Mouse (Mus musculus) splenic B cell, adult 2 months (primary cell): Measurements from ENCODE around the gene Sorcs2.

Experiments used
- DNase-seq: peaks from one replicate; pipeline ENCODE4 v3.0.0-alpha.2; 2011; ENCODE audit warnings: low read depth, low spot score
- H3K27me3 ChIP-seq: 2 replicates; pipeline ENCODE4 v1.6.1; 2012; ENCODE audit warnings: mild to moderate bottlenecking, low read length, moderate library complexity, mixed read lengths; ENCODE audit not compliant: control insufficient read depth, poor library complexity, insufficient read depth, severe bottlenecking
- H3K36me3 ChIP-seq: 2 replicates; pipeline ENCODE4 v1.6.1; 2012; ENCODE audit warnings: mild to moderate bottlenecking, low read length, moderate library complexity, mixed read lengths; ENCODE audit not compliant: control insufficient read depth, poor library complexity, insufficient read depth, severe bottlenecking

Sorcs2 gene

GRCm38 (mm10) chr5:36223787-36224186, 174.2 kb downstream of the Sorcs2 start:
- Histone ChIP-seq H3K36me3 (no peaks in the 10 kb centered on the region), H3K27me3 (no peaks in the 10 kb centered on the region)
- DNase-seq, result peak; percentile 50

GRCm38 (mm10) chr5:36220626-36221025, 177.3 kb downstream of the Sorcs2 start:
- no peak for DNase-seq
- H3K36me3 ChIP-seq, result no peaks in the 10 kb centered on the region
- H3K27me3 ChIP-seq, result no peaks in the 10 kb centered on the region

DNA sequence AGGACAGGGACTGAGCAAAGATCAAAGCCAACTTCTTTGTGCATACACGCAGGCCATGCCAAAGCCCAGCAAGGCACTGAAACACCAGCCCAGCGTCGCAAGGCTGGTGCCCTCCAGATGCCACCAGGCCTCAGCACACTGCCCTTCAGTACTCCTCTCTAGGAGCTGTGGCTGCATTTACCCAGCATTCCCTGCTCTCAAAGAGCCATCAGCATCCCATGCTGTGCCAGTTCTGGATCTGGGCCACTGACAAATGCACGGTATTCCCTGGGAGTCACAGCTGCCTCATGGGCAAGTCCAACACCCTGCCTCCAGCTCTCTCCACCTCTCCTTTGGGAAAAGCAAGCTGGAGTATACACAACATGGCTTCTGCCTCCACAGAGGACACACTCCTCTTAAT, 177.8 kb downstream of the Sorcs2 start:
- no peaks in the 10 kb centered on the region for H3K27me3 ChIP-seq
- no peaks in the 10 kb centered on the region for H3K36me3 ChIP-seq
- no peak for DNase-seq

GRCm38 (mm10) chr5:36213310-36213709, 184.6 kb downstream of the Sorcs2 start:
- H3K36me3 ChIP-seq, result no peaks in the 10 kb centered on the region
- no peak for DNase-seq

GRCm38 (mm10) chr5:36208803-36209202, 189.1 kb downstream of the Sorcs2 start:
- H3K36me3 ChIP-seq, result no peaks in the 10 kb centered on the region
- no peak for DNase-seq

More at GRCm38 (mm10) chr5:36213310-36213709, 184.6 kb downstream of the Sorcs2 start:
- H3K27me3 ChIP-seq, result no peaks in the 10 kb centered on the region

DNA sequence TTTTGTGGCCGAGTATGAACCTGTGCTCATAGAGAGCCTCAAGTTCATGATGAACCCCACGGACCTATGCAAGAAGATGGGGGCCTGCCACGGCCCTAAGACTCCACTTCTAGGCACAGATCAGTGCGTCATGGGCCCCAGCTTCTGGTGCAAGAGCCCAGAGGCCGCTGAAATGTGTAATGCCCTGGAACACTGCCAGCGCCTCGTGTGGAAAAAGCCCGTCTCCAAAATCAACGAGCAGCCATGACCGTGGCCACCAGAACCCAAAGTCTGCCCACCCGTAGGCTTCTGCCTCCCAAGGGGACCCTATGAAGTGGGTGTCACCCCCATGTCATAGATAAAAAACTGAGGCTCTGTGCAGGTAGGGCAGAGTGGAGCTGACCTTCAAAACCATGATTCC, 192.5 kb downstream of the Sorcs2 start:
- H3K27me3 ChIP-seq, result no peaks in the 10 kb centered on the region
- H3K36me3 ChIP-seq, result no peaks in the 10 kb centered on the region
- no peak for DNase-seq

More at GRCm38 (mm10) chr5:36208803-36209202, 189.1 kb downstream of the Sorcs2 start:
- H3K27me3 ChIP-seq, result no peaks in the 10 kb centered on the region

- H3K36me3 ChIP-seq, result no peaks in the 10 kb centered on the region
- DNase-seq, result no peak
- no peaks in the 10 kb centered on the region for H3K27me3 ChIP-seq
Observed at GRCm38 (mm10) chr5:36203916-36204315, 194.0 kb downstream of the Sorcs2 start, which contains the start of gene Psapl1. Psapl1 (plus strand) TSS chr5:36204021.

DNA sequence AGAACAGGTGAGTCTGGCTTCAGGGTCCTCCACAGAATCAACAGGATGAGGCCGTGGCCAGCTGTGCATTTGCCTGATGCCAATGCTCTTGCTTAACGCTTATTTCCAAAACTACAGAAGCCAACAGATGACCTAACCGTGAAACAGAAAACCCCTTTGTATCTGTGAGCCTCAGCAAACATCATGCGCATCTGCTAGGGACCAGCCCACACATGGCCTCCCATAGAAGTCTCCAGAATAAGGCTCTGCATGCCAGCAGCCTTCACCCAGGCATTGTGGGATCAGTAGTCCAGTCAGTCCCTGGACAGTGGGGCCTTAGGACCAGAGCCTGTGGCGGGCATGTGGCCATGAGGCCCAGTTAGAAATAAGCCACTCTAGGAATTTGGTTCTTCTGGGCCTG, 194.5 kb downstream of the Sorcs2 start:
- no peaks in the 10 kb centered on the region for H3K27me3 ChIP-seq
- no peak for DNase-seq
- no peaks in the 10 kb centered on the region for H3K36me3 ChIP-seq

GRCm38 (mm10) chr5:36202781-36203180, 195.2 kb downstream of the Sorcs2 start:
- Histone ChIP-seq H3K36me3 (no peaks in the 10 kb centered on the region), H3K27me3 (no peaks in the 10 kb centered on the region)
- DNase-seq, result no peak

DNA sequence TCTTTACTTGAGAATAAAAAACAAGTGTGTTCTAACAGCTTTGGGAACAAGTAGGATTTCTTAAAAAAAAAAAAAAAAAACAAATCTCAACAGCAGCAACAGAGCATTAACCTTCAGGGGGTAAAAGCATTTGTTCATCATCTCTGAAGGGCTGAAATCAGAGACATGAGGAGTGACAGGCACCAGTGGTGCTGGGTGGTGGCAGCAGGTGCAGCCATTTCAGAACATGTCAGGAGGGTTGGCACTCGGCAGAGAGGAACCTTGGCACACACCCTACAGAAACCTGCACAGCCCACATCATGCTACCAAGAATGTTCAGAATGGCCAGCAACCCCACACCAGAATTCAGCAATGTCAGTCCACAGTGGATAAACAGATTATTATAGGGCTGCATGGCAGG, 198.4 kb downstream of the Sorcs2 start:
- H3K36me3 ChIP-seq, result no peaks in the 10 kb centered on the region
- no peaks in the 10 kb centered on the region for H3K27me3 ChIP-seq
- no peak for DNase-seq

GRCm38 (mm10) chr5:36195436-36195835, 202.5 kb downstream of the Sorcs2 start:
- no peak for DNase-seq
- H3K27me3 ChIP-seq, result no peaks in the 10 kb centered on the region
- H3K36me3 ChIP-seq, result no peaks in the 10 kb centered on the region

DNA sequence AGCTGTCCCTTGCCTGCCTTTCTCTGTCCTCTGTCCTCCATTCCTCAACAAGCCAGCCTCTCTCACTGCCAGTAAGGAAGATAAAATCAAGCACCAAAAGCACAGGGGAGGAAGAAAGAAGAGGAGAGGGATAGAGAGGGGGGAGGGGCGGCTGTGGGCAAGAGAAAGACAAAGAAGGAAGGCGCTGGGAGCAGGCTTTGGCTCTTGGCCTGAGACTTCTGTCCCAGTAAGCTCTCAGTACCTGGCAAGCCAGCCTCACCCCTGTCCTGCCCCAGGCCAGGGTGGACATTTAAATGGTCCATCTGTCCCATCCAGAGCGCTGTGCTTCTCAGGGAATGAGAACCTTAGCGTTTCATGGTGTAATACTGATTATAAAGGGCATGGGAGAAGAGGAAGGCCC, 203.3 kb downstream of the Sorcs2 start:
- DNase-seq, result no peak
- no peaks in the 10 kb centered on the region for H3K27me3 ChIP-seq
- H3K36me3 ChIP-seq, result no peaks in the 10 kb centered on the region

DNA sequence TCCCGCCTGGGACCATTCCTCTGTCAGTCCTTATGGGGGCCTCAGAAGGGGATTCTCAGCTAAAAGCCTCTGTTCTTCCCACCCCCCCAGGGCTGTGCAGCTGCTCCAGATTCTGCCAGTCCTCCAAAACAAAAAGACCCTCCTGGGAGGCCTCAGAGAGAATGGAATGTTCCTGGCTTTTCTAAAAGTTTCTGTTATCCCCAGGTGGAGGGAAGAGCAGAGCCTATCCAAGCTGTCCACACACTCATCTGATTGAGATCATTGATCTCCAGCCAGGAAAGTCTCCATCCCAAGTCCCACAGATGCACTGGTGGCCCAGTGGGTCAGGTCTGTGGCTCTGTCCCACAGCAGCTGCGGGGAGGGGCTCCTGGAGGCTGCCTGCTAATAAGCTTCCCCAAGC, 205.3 kb downstream of the Sorcs2 start:
- Histone ChIP-seq H3K36me3 (no peaks in the 10 kb centered on the region), H3K27me3 (no peaks in the 10 kb centered on the region)
- DNase-seq, result no peak

- Histone ChIP-seq H3K27me3 (no peaks in the 10 kb centered on the region), H3K36me3 (no peaks in the 10 kb centered on the region)
- peak; percentile 41 for DNase-seq
Observed at GRCm38 (mm10) chr5:36191876-36192275, 206.1 kb downstream of the Sorcs2 start.

DNA sequence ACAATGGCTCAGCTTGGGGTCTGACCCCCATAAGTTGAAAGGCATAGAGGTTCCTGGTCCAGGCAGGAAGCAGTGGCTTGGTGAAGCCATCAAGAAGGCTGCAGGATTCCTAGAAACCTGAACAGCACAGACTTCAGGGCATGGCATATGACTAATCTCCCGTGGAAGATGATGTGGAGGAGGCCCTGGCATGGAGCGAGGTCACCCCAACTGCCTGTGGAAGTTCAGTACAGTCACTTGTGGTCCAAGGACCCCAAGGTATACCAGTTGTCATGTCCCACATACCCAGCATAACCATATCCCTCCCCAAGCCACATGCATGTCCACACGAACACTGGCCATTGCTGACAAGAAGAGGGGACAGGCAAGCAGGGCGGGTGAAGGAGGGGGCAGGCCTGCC, 206.7 kb downstream of the Sorcs2 start:
- DNase-seq, result no peak
- Histone ChIP-seq H3K27me3 (no peaks in the 10 kb centered on the region), H3K36me3 (no peaks in the 10 kb centered on the region)

- H3K27me3 ChIP-seq, result no peaks in the 10 kb centered on the region
- no peaks in the 10 kb centered on the region for H3K36me3 ChIP-seq
- DNase-seq, result no peak
Observed at GRCm38 (mm10) chr5:36188310-36188709, 209.6 kb downstream of the Sorcs2 start.
